Mouse (Mus musculus): Measurements from ENCODE around the gene Prpf8. TPM values are rescaled to one million over a fixed set of nuclear protein-coding genes. Genes with fewer than 3 reads are reported as not detected.
A peak's percentile ranks its signal among the peaks of the same experiment; 100 is the strongest.

The Prpf8 gene
- polyA plus RNA-seq, 1 experiment: 64.2 TPM

- TF ChIP-seq POLR2A (IDR thresholded peaks at IDR 0.05; ENCODE audit: low read depth, low read length) (no peak), CTCF (IDR thresholded peaks at IDR 0.05; ENCODE audit: extremely low read depth, insufficient read depth, insufficient read length, insufficient replicate concordance) (no peak)
- no peak overlapping the region for H3K4me3 ChIP-seq (ENCODE audit: extremely low read depth, insufficient read depth, insufficient read length)
- no peaks in the 10 kb centered on the region for H3K27me3 ChIP-seq (ENCODE audit: control insufficient read depth, insufficient read depth, low read length)
- no peak for DNase-seq (ENCODE audit: low read depth in 1 of 2, low spot score in 2 of 2)
- no peak overlapping the region for H3K27ac ChIP-seq (ENCODE audit: insufficient read depth, low read length)
- no peaks in the 10 kb centered on the region for H3K36me3 ChIP-seq (ENCODE audit: control insufficient read depth, insufficient read depth, low read length)
- H3K4me1 ChIP-seq (ENCODE audit: control insufficient read depth, insufficient read depth, insufficient read length): 0 out of 2 replicates have a peak, but pooled peaks cover 4% of the 10 kb centered on the region
- WGBS: 92% methylated on average over 2 of the region's 2 CpGs
Observed at GRCm38 (mm10) chr11:75522793-75523192, 36.2 kb downstream of the Prpf8 start.

GRCm38 (mm10) chr11:75525531-75526125, 39.0 kb downstream of the Prpf8 start:
- Histone ChIP-seq H3K27ac (ENCODE audit: insufficient read depth, low read length) (no peak overlapping the region), H3K4me1 (ENCODE audit: control insufficient read depth, insufficient read depth, insufficient read length) (0 out of 2 replicates have a peak, but pooled peaks cover 4% of the 10 kb centered on the region), H3K36me3 (ENCODE audit: control insufficient read depth, insufficient read depth, low read length) (no peaks in the 10 kb centered on the region), H3K27me3 (ENCODE audit: control insufficient read depth, insufficient read depth, low read length) (no peaks in the 10 kb centered on the region), H3K4me3 (ENCODE audit: extremely low read depth, insufficient read depth, insufficient read length) (no peak overlapping the region)
- DNase-seq (ENCODE audit: low read depth in 1 of 2, low spot score in 2 of 2): no peak
- WGBS: 89% methylated on average over 15 of the region's 15 CpGs
- TF ChIP-seq POLR2A (IDR thresholded peaks at IDR 0.05; ENCODE audit: low read depth, low read length) (no peak), CTCF (IDR thresholded peaks at IDR 0.05; ENCODE audit: extremely low read depth, insufficient read depth, insufficient read length, insufficient replicate concordance) (no peak)

GRCm38 (mm10) chr11:75526943-75527342, 40.3 kb downstream of the Prpf8 start:
- Histone ChIP-seq H3K36me3 (ENCODE audit: control insufficient read depth, insufficient read depth, low read length) (no peaks in the 10 kb centered on the region), H3K27me3 (ENCODE audit: control insufficient read depth, insufficient read depth, low read length) (no peaks in the 10 kb centered on the region), H3K4me3 (ENCODE audit: extremely low read depth, insufficient read depth, insufficient read length) (no peak overlapping the region), H3K27ac (ENCODE audit: insufficient read depth, low read length) (no peak overlapping the region), H3K4me1 (ENCODE audit: control insufficient read depth, insufficient read depth, insufficient read length) (0 out of 2 replicates have a peak, but pooled peaks cover 4% of the 10 kb centered on the region)
- DNase-seq (ENCODE audit: low read depth in 1 of 2, low spot score in 2 of 2): no peak
- WGBS: 63% methylated on average over 6 of the region's 6 CpGs
- TF ChIP-seq POLR2A (IDR thresholded peaks at IDR 0.05; ENCODE audit: low read depth, low read length) (no peak), CTCF (IDR thresholded peaks at IDR 0.05; ENCODE audit: extremely low read depth, insufficient read depth, insufficient read length, insufficient replicate concordance) (no peak)

DNA sequence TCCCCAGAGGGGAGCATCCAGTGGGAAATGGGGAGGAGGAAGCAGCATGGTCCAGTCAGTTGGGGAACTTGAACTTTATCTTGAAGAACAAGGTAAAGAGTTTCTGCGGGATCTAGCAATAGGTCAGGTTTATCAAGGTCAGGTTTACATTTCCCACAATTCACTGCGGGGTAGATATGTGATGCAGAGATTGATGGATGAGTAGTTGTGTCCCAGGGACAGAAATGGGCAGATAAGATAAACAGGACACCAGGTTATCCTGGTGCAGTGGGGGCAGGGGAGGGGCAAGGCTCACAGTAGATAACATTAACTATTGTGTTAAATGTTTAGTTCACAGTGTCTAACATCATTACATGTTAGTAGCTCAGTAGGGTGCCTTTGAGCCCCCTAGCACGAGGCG, 43.2 kb downstream of the Prpf8 start:
- Histone ChIP-seq H3K4me3 (ENCODE audit: extremely low read depth, insufficient read depth, insufficient read length) (no peak overlapping the region), H3K4me1 (ENCODE audit: control insufficient read depth, insufficient read depth, insufficient read length) (peaks cover 12% of the 10 kb centered on the region; the same call in 1 of the 2 replicates), H3K36me3 (ENCODE audit: control insufficient read depth, insufficient read depth, low read length) (no peaks in the 10 kb centered on the region), H3K27ac (ENCODE audit: insufficient read depth, low read length) (no peak overlapping the region), H3K27me3 (ENCODE audit: control insufficient read depth, insufficient read depth, low read length) (no peaks in the 10 kb centered on the region)
- no peak for DNase-seq (ENCODE audit: low read depth in 1 of 2, low spot score in 2 of 2)
- WGBS: 89% methylated on average over 4 of the region's 4 CpGs
- TF ChIP-seq POLR2A (IDR thresholded peaks at IDR 0.05; ENCODE audit: low read depth, low read length) (no peak), CTCF (IDR thresholded peaks at IDR 0.05; ENCODE audit: extremely low read depth, insufficient read depth, insufficient read length, insufficient replicate concordance) (no peak)

DNA sequence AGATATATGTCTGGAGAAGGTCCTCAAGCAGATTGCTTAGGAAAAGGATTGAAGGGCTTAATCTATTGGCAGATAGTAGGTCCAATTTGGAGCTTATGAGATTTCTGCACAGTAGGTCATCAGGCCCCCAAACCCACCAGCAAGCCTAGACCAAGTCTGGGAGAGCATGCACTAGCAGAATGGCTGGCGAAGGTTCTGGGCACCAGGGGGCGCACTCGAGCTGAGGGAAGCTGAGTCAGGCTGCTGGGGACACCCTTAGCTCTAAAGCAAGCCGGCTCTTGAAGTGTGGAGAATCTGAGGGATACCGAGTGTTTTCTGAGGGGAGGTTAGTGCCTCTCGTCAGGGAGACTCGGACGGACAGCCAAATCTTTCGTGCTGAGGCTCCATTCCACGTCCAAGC, 43.7 kb downstream of the Prpf8 start:
- peak; percentile 98 for TF ChIP-seq CTCF (IDR thresholded peaks at IDR 0.05; ENCODE audit: extremely low read depth, insufficient read depth, insufficient read length, insufficient replicate concordance)
- no peak for TF ChIP-seq POLR2A (IDR thresholded peaks at IDR 0.05; ENCODE audit: low read depth, low read length)
- peak overlapping the region; percentile 67 for H3K4me3 ChIP-seq (ENCODE audit: extremely low read depth, insufficient read depth, insufficient read length)
- peak overlapping the region; percentile 90 for H3K27ac ChIP-seq (ENCODE audit: insufficient read depth, low read length)
- no peaks in the 10 kb centered on the region for H3K36me3 ChIP-seq (ENCODE audit: control insufficient read depth, insufficient read depth, low read length)
- peak in 1 of 2 experiments; percentile 96 for DNase-seq (ENCODE audit: low read depth in 1 of 2, low spot score in 2 of 2)
- no peaks in the 10 kb centered on the region for H3K27me3 ChIP-seq (ENCODE audit: control insufficient read depth, insufficient read depth, low read length)
- H3K4me1 ChIP-seq (ENCODE audit: control insufficient read depth, insufficient read depth, insufficient read length): peaks cover 17% of the 10 kb centered on the region
- 0% methylated on average over 10 of the region's 10 CpGs for WGBS

DNA sequence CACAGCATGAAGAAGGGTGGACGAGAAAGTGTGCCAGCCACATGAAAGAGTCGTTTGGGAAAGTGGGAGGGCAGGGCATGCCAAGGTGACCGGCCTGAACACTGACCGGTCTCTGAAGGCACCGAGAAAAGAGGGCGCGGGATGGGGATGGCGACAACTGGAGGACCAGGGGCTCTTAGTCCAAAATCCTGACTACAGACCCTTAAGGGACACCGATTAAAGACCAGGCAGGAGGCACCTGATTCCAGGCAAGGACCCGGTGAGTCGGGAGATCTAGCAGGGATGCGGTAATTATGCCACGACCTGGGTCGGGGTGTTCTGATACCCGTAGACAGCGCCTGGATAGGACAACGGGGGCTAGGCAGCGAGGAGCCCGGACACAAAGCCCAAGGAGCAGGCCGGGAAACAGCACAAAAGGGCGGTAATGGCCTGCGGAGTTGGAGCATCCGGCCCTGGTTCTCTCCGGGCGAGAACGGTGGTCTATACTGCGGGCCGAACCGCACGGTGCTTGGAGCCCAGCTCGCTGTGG, 44.3 kb downstream of the Prpf8 start:
- WGBS: under 1% methylated on average over 31 of the region's 31 CpGs
- TF ChIP-seq CTCF (IDR thresholded peaks at IDR 0.05; ENCODE audit: extremely low read depth, insufficient read depth, insufficient read length, insufficient replicate concordance) (no peak), POLR2A (IDR thresholded peaks at IDR 0.05; ENCODE audit: low read depth, low read length) (no peak)
- peaks cover 17% of the 10 kb centered on the region for H3K4me1 ChIP-seq (ENCODE audit: control insufficient read depth, insufficient read depth, insufficient read length)

More for the DNA sequence above, 44.3 kb downstream of the Prpf8 start:
- Histone ChIP-seq H3K27ac (ENCODE audit: insufficient read depth, low read length) (peak overlapping the region; percentile 90), H3K4me3 (ENCODE audit: extremely low read depth, insufficient read depth, insufficient read length) (peak overlapping the region; percentile 67), H3K36me3 (ENCODE audit: control insufficient read depth, insufficient read depth, low read length) (no peaks in the 10 kb centered on the region), H3K27me3 (ENCODE audit: control insufficient read depth, insufficient read depth, low read length) (no peaks in the 10 kb centered on the region)
- DNase-seq (ENCODE audit: low read depth in 1 of 2, low spot score in 2 of 2): peak in 1 of 2 experiments; percentile 31
